Mouse (Mus musculus): ENCODE results near the gene Vangl2.

Vangl2 gene

GRCm38 (mm10) chr1:172027809-172028102 lies 488 bp downstream of the Vangl2 start:
- no peak for DNase-seq (ENCODE audit: low spot score)

GRCm38 (mm10) chr1:172027010-172027808 lies 1.0 kb downstream of the Vangl2 start:
- peak; percentile 92 for DNase-seq (ENCODE audit: low spot score)

DNA sequence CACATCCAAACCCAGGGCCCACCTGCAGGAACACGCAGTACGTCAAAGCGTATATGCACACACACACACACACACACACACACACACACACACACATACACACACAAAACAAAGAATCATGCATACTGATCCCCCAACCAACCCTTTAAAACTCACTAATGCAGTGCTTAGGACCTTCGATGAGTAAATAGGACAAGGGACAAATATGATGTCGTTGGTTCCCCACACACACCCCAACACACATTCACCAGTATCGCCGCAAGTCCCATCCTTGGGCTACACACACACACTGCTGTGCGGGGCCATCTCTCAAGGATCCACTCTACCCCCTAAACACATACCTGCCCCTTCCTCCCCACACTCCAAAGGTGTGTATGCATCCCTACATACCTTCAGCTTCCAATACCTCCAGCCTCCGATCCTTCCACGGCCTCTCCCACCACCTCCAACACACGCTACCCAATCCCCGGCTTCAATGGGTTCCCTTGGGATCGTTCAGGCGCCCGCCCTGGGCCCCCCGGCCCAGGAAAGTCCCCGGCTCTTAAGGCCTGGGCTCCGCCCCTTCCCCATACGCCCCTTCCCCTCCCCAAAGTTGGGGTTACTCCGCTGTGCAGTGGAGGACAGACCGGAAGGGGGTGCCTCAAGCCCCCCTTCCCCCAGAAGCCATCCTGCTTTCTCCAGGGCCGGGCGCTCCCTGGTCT lies 1.9 kb downstream of the Vangl2 start:
- DNase-seq (ENCODE audit: low spot score): no peak

DNA sequence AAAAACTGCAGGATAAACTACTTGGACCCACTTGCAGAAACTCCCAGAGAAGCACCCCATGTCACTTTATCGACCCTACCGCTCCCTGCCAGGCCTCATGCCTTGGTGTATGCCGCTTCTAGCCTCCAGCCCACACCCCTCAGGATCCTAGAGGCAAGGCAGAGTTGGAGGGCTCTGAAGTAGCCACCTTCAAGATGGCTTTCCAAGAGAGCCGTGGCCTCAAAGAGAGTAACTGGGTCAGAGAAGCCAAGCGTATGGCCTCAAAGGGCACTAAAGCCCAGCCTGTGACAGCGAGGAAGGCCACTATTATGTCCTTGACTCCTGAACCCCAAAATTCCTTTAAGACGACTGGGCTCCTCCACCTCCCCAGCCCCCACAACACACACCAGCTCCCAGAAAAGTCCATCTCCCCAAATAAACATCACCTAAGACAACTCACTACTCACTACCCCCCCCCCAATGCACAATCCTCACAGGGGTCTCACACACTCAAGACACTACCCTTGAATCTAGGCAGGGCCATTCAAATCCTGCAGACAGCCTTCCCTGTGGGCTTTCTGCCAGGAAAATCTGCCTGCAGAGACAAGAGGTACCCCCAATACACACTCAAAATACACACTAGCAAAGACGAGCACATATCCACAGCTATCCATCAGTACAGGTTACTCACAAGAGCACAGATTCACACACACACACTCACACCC lies 2.9 kb downstream of the Vangl2 start:
- no peak for DNase-seq (ENCODE audit: low spot score)

DNA sequence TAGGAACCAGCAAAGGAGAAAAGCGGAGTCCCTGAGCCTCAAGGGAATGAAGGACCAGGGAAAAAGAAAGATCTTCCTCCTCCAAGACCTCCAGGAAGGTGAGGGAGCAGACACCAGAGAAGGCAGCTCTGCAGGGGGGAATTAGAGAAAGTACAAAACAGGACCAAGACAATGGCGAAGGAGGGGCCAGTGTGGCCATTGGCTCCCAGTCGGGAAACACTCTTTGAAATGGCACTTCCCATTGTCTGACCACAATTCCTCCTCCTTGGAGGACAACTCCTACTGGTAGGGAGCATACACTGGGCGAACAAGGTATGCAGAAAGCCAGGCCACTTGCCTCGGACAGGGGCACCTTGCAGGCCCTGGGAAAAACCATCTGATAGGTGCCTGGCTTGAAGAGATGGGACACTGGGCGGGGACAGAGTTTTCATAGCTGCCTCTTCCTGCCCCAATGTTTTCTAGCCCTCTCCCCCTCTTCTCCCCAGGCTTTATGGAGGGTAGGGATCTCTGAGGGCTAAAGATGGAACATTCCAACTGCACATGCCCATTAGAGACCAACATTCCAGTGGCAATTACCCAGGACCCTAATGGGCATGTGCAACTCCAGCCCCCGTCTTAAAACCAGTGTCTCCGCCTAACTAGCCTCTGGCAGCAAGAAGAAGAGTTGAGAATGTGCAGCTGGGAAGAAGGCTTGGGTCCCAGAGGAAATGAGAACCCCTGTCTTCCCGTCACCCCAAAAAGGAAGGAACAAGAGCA lies 3.9 kb downstream of the Vangl2 start:
- no peak for DNase-seq (ENCODE audit: low spot score)

- no peak for DNase-seq (ENCODE audit: low spot score)
Observed at GRCm38 (mm10) chr1:172019863-172020521, 8.3 kb downstream of the Vangl2 start.

GRCm38 (mm10) chr1:172019339-172019738 lies 8.9 kb downstream of the Vangl2 start:
- no peak for DNase-seq (ENCODE audit: low spot score)

GRCm38 (mm10) chr1:172018336-172019311 lies 9.6 kb downstream of the Vangl2 start:
- DNase-seq (ENCODE audit: low spot score): no peak

GRCm38 (mm10) chr1:172017517-172018070 lies 10.7 kb downstream of the Vangl2 start:
- no peak for DNase-seq (ENCODE audit: low spot score)

DNA sequence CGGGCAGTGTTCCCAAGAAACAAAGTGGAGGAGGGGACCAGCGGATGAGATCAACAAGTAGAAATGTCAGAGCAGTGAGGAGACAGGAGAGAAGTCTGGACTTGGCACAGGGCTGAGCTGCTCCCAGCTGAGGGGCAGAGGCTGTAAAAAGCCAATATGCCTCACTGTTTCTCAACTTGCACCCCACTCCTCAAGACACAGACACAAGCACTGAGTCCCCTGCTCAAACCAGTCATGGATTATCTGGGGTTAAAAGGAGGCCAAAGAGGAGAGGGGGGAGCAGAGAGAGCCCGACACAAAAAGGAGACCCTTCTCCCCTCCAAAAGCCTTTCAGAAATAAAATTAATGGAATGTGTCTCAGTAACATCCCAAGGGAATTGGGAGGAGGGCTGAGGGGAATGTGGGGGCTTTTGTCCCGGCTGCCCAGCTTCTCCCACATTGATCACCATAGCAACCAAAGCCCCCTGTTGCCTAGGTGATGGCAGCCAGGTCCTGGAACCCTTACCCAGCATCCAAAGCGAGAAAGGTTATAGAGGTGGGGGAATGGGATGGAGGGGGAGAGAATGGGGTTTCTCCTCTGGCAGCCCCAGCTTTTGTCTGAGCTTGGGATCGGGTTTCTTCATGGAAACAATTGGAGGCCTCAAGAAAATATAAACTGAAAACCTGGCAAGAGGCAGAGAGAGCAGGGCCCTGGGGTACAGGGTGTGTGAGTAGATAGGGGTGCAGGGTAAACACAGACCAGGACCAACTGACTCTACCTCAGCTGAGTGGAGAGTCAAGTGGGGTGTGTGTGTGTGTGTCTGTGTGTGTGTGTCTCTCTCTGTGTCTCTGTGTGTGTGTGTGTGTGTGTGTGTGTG lies 11.4 kb downstream of the Vangl2 start:
- DNase-seq (ENCODE audit: low spot score): no peak

- no peak for DNase-seq (ENCODE audit: low spot score)
Observed at GRCm38 (mm10) chr1:172016031-172016430, 12.2 kb downstream of the Vangl2 start.

DNA sequence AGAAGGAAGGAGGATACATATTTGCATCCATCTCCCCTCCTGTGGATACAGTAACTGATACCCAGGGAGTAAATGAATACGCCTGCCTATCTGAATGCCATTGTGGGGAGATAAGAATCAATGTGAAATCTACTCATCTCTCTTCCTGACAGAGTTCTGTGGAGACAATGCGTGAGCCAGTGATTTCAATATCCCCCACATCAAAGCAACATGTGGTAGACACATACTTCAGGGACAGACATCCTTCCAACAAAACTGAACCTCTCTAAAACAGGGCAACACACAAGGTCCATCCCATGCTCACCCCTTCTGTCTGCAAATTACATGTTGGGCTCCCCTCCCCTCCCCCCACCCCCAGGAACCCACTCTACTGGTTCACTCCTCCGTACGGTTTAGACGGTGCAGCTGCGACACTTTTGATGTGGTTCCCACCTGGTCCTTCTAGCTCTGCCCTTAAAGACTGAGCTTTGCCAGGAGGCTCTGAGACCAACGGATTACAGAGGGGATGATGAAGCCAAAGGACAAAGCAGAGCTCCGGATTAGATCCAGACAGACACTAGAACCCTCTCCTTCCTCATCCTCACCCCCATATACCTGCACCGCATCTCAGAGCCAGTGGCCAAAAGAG lies 12.8 kb downstream of the Vangl2 start:
- DNase-seq (ENCODE audit: low spot score): no peak

DNA sequence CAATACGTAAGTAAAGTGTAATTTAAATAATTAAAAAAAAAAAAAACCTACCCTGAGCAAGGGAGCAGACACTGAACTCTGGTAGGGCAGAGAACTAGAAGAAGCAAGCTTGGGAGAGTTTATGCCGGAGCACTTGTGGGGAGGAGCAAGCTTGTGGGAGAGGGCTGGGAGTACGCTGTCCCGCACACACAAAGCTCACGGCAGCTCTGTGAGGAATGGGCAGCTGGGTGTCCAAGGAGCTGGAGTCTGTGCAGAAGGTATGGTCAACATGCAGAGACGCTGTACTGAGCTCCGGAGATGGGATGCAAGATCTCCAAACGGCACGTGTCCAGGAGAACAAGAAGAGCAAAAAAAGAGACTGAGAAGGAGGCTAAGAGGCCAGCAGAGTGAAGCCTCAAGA lies 13.5 kb downstream of the Vangl2 start:
- no peak for DNase-seq (ENCODE audit: low spot score)

DNA sequence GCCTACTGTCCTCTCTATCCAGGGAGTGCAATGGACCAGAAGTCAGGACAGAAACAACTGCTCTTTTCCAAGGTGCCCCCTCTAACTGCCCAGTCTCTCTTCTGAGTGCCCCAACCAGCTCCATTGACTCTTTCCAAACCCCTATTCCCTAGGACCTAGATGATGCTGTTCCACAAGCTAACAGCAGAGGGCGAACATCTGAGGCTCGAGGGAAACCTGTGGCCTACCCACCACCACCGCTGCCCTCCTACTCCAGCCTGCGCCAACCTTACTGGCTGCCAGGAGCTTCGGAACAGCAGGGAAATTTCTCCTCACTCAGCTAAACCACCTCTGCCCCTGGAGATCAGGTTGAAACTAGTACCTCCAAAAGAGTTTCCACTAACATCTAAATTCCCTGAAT lies 16.2 kb downstream of the Vangl2 start:
- peak; percentile 60 for DNase-seq (ENCODE audit: low spot score)

DNA sequence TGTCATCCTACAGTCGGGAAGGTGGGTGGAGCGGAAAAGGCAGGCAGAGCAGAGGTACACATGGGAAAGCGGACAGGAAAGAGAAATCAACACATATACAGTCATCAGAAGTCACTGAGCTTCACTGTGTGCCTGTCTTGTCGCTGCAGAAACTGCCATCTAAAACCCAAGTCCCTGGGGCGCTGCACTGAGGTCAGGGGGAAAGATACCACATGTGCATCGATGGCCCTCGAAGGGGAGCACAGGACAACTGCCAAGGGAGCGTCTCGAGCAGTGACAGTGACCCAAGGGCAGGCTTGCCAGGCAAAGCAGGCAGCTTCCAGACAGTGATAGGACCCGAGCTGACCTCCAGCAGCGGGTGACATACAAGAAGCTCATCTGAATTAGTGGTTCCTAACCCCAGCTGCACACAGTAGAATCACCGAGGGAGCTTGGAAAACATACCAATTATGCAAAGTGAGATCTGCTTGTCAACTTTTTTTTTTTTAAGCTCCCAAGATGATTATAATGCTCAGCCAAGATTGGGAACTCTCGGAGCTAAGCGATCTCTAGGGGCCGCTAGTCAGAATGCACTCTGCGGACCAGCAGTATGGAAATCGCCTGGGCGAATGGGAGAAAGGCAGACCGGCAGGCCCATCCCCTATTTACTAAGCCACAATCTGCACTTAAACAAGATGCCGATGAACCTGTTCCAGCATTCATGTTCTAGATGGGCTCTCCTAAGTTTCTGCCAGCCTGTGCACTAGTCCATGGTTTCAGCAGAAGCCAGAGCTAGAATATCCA lies 18.0 kb downstream of the Vangl2 start:
- no peak for DNase-seq (ENCODE audit: low spot score)

DNA sequence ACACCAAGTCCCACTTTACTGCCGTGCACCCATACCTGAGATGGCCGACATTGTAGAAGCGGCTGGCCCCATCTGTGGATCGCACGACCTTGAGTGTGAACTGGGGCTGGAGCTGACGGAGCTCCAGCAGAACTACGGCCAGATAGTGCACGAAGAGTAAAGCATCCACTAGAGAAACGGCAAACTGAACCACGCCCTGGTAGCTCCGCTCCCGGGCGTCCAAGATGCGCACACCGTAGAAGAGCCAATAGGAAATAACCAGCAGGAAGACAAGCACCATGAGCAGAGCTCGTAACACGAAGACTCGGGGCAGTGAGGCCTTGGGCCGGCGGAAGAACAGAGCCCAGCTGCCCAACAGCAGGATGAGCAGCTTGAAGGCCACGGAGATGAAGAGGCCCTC lies 18.8 kb downstream of the Vangl2 start:
- no peak for DNase-seq (ENCODE audit: low spot score)

- no peak for DNase-seq (ENCODE audit: low spot score)
Observed at GRCm38 (mm10) chr1:172008351-172008750, 19.9 kb downstream of the Vangl2 start.

- DNase-seq (ENCODE audit: low spot score): no peak
Observed at GRCm38 (mm10) chr1:172007761-172008160, 20.5 kb downstream of the Vangl2 start.

Data from urinary bladder, postnatal 25 days (tissue).